Mouse (Mus musculus) liver, embryonic 15.5 days (tissue): ENCODE measurements at regions not wholly inside any gene's neighbourhood (a gene's known extent, or its start where the extent isn't known, plus 50 kb on each side); places are given as distances from the start of the nearest gene placed in this dataset.

Experiments used
- ATAC-seq: fragments of 200-750 bp; cut with Nextera tagmentation; 2 replicates; pipeline ENCODE4 v1.8.0; 2017; ENCODE audit warnings: moderate number of reproducible peaks, mild to moderate bottlenecking, moderate library complexity; ENCODE audit not compliant: insufficient read depth
- H3K27ac ChIP-seq: fragments of 300-500 bp; sonication (generic); replicated peaks from 2 replicates; pipeline ENCODE4 v1.5.1; 2015; ENCODE audit warnings: mild to moderate bottlenecking, inconsistent platforms
- H3K27me3 ChIP-seq: fragments of 300-500 bp; sonication (generic); 2 replicates; pipeline ENCODE4 v1.6.1; 2015; ENCODE audit warnings: mild to moderate bottlenecking, inconsistent platforms
- H3K36me3 ChIP-seq: fragments of 300-500 bp; sonication (generic); replicated peaks from 2 replicates; pipeline ENCODE4 v1.6.1; 2015; ENCODE audit warnings: moderate library complexity, mild to moderate bottlenecking, inconsistent platforms
- H3K4me1 ChIP-seq: fragments of 300-500 bp; sonication (generic); replicated peaks from 2 replicates; pipeline ENCODE4 v1.6.1; 2015; ENCODE audit warnings: inconsistent platforms
- H3K4me2 ChIP-seq: fragments of 300-500 bp; sonication (generic); 2 replicates; pipeline ENCODE4 v1.6.1; 2015; ENCODE audit warnings: moderate library complexity, mild to moderate bottlenecking, inconsistent platforms
- H3K4me3 ChIP-seq: fragments of 300-500 bp; sonication (generic); replicated peaks from 2 replicates; pipeline ENCODE4 v1.5.1; 2015; ENCODE audit warnings: mild to moderate bottlenecking, inconsistent platforms
- H3K9ac ChIP-seq: fragments of 300-500 bp; sonication (generic); 2 replicates; pipeline ENCODE4 v1.6.1; 2015; ENCODE audit warnings: moderate library complexity, mild to moderate bottlenecking, inconsistent platforms
- H3K9me3 ChIP-seq: fragments of 300-500 bp; sonication (generic); replicated peaks from 2 replicates; pipeline ENCODE4 v1.6.1; 2016; ENCODE audit warnings: inconsistent platforms
- WGBS: fragments of 180-500 bp; shearing (Covaris S2); methylation state at CpG from one replicate; pipeline ENCODE4 v1.1.7; 2015; ENCODE audit warnings: mixed read lengths; ENCODE audit not compliant: insufficient replicate concordance; 5-methylcytosine and 5-hydroxymethylcytosine counted together

DNA sequence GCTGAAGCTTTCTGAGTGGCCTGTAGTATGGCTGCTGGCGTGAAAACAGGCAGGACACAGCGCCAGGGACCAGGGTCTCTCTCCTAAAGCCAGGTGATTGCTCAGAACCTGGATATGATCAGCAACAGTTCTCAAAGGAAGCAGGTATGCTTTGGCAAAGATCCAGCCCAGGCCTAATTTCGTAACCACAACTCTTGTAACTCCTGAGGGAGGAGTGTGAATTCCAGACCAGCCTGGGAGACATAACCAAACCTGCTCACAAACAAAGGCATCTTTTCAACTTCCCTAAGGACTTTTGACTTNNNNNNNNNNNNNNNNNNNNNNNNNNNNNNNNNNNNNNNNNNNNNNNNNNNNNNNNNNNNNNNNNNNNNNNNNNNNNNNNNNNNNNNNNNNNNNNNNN is 510.9 kb upstream of the Kdm8 start:
- no peaks in the 10 kb centered on the region for H3K27me3 ChIP-seq
- H3K4me3 ChIP-seq: no peak overlapping the region
- H3K9ac ChIP-seq: no peak overlapping the region
- 0 out of 2 replicates have a peak, but pooled peaks cover 2% of the 10 kb centered on the region for H3K9me3 ChIP-seq
- no peak overlapping the region for H3K27ac ChIP-seq
- 56% methylated on average over 3 of the region's 3 CpGs for WGBS
- H3K4me1 ChIP-seq: no peaks in the 10 kb centered on the region
- ATAC-seq: no peak
- H3K4me2 ChIP-seq: no peak overlapping the region
- no peaks in the 10 kb centered on the region for H3K36me3 ChIP-seq

DNA sequence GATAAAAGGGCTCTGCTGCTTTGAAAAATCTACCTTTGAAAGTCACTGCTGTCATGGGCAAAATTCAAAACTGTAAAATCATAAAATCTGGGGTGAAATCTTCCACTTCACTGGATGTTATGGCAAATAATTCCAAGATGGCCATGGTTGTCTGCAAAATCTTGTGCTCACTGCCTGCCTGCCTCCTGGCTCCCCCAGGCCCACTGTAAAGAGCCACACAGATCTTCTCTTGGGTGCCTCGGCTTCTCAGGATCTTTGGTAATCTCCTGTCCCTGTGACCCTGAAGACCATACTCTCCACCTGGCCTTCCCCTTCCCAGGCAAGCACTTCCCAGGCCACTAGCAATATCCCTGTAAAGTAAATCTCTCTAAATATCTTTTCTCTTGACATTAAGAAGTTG is 505.1 kb upstream of the Kdm8 start:
- Histone ChIP-seq H3K4me1 (no peaks in the 10 kb centered on the region), H3K4me3 (no peak overlapping the region), H3K36me3 (no peaks in the 10 kb centered on the region), H3K27ac (no peak overlapping the region), H3K9me3 (0 out of 2 replicates have a peak, but pooled peaks cover under 1% of the 10 kb centered on the region), H3K4me2 (no peak overlapping the region), H3K9ac (no peak overlapping the region), H3K27me3 (no peaks in the 10 kb centered on the region)
- 47% methylated on average over 1 of the region's 1 CpGs for WGBS
- no peak for ATAC-seq

DNA sequence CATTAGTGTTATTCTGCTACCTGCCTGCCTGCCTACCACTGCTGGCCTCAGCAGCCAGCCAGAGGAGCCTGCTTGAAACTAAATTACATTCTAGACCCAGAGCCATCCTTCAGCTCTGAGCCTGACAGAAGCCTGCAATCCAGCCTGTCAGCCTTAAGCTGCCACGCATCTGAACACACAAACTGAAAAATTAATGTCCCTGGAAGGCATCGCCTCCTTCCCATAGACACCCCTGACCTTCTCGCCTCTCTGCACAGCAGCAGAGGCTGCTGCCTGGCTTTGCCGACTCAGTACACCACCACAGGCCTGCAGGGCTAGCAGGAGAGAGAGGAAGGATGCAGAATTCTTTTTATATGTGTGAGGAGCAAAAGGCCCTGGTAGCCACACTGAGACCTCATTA is 502.9 kb upstream of the Kdm8 start:
- Histone ChIP-seq H3K27me3 (no peaks in the 10 kb centered on the region), H3K27ac (no peak overlapping the region), H3K4me1 (no peaks in the 10 kb centered on the region), H3K9me3 (no peaks in the 10 kb centered on the region), H3K36me3 (no peaks in the 10 kb centered on the region), H3K9ac (no peak overlapping the region), H3K4me2 (no peak overlapping the region), H3K4me3 (no peak overlapping the region)
- 41% methylated on average over 4 of the region's 4 CpGs for whole genome bisulfite sequencing
- no peak for ATAC-seq

- Histone ChIP-seq H3K4me3 (no peak overlapping the region), H3K4me2 (no peak overlapping the region), H3K27ac (no peak overlapping the region), H3K4me1 (no peaks in the 10 kb centered on the region), H3K9me3 (no peaks in the 10 kb centered on the region), H3K36me3 (no peaks in the 10 kb centered on the region), H3K27me3 (no peaks in the 10 kb centered on the region), H3K9ac (no peak overlapping the region)
- WGBS: 18% methylated on average over 1 of the region's 1 CpGs
- ATAC-seq: no peak
Measured at GRCm38 (mm10) chr7:124946424-124946823, 498.1 kb upstream of the Kdm8 start.

- ATAC-seq: no peak
- Histone ChIP-seq H3K27ac (no peak overlapping the region), H3K9ac (no peak overlapping the region)
Measured at GRCm38 (mm10) chr7:124957329-124957728, 487.1 kb upstream of the Kdm8 start.

DNA sequence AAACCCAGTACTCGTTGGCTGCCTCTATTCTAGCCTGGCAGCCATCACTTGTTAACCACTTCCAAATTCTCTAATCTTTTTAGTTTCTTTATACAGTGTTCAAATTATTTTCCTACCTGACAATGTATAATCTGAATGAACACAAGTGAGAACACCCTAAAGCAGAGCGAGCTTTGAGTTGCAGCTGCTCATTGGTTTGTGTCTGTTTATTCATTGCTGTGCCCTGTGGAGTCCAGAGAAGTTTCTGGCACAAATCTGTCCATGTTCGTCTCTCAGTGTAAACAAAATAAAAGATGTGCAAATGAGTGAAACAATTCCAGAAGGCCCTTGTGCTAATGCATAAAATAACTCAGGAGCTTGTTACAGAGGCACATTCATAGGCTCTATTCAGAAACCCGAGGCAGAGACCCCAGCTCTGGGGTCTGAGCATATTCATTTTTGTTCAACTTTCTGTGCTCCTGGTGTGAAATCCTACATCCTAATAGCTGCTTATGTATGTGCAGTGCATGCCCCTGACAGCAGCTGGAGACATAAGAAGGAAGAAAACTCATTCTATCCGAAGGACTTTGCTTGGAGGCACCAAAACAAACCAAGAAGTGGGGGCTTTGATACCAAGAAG is 469.5 kb upstream of the Kdm8 start:
- no peak overlapping the region for H3K4me2 ChIP-seq
- ATAC-seq: no peak
- no peak overlapping the region for H3K9ac ChIP-seq
- H3K27me3 ChIP-seq: no peaks in the 10 kb centered on the region
- no peak overlapping the region for H3K27ac ChIP-seq
- H3K4me1 ChIP-seq: no peaks in the 10 kb centered on the region
- H3K9me3 ChIP-seq: no peaks in the 10 kb centered on the region
- no peaks in the 10 kb centered on the region for H3K36me3 ChIP-seq
- WGBS: 45% methylated on average over 5 of the region's 5 CpGs
- no peak overlapping the region for H3K4me3 ChIP-seq

More at GRCm38 (mm10) chr7:124957329-124957728, 487.1 kb upstream of the Kdm8 start:
- H3K36me3 ChIP-seq: no peaks in the 10 kb centered on the region
- no peak overlapping the region for H3K4me3 ChIP-seq
- no peaks in the 10 kb centered on the region for H3K4me1 ChIP-seq
- no peaks in the 10 kb centered on the region for H3K27me3 ChIP-seq
- no peaks in the 10 kb centered on the region for H3K9me3 ChIP-seq
- H3K4me2 ChIP-seq: no peak overlapping the region
- WGBS: 62% methylated on average over 6 of the region's 6 CpGs

GRCm38 (mm10) chr7:124989456-124989855 is 455.0 kb upstream of the Kdm8 start:
- no peaks in the 10 kb centered on the region for H3K36me3 ChIP-seq
- no peak overlapping the region for H3K9ac ChIP-seq
- no peak overlapping the region for H3K4me2 ChIP-seq
- H3K4me3 ChIP-seq: no peak overlapping the region
- no peaks in the 10 kb centered on the region for H3K27me3 ChIP-seq
- H3K27ac ChIP-seq: no peak overlapping the region
- H3K9me3 ChIP-seq: peaks cover 9% of the 10 kb centered on the region; the same call in 1 of the 2 replicates
- no peak for ATAC-seq
- no peaks in the 10 kb centered on the region for H3K4me1 ChIP-seq
- WGBS: 45% methylated on average over 5 of the region's 5 CpGs

DNA sequence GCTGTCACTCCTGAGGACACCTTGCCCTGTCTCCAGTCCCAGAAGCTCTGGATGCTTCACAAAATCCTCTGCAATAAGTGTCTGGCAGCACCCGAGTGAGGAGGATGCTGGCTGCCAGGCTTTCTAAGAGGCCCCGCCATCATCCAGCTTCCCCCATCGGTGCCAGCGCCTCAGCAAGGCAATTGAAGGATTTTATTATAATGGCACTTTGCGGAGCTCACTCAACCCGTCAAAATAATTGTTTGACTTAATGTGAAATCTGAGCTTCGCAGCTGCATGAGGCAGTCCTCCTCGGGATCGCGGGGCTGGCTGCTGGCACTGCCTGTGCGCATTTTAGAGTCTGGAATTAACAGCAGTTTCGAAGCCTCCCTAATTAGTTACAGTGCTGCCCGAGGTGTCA is 453.8 kb upstream of the Kdm8 start:
- no peaks in the 10 kb centered on the region for H3K36me3 ChIP-seq
- ATAC-seq: no peak
- H3K27ac ChIP-seq: no peak overlapping the region
- 52% methylated on average over 13 of the region's 13 CpGs for WGBS
- H3K4me2 ChIP-seq: no peak overlapping the region
- H3K4me1 ChIP-seq: no peaks in the 10 kb centered on the region
- H3K27me3 ChIP-seq: no peaks in the 10 kb centered on the region
- peaks cover 9% of the 10 kb centered on the region; the same call in 1 of the 2 replicates for H3K9me3 ChIP-seq
- H3K9ac ChIP-seq: no peak overlapping the region
- H3K4me3 ChIP-seq: no peak overlapping the region

- H3K27me3 ChIP-seq: no peaks in the 10 kb centered on the region
Measured at GRCm38 (mm10) chr7:124996538-124996937, 447.9 kb upstream of the Kdm8 start.

DNA sequence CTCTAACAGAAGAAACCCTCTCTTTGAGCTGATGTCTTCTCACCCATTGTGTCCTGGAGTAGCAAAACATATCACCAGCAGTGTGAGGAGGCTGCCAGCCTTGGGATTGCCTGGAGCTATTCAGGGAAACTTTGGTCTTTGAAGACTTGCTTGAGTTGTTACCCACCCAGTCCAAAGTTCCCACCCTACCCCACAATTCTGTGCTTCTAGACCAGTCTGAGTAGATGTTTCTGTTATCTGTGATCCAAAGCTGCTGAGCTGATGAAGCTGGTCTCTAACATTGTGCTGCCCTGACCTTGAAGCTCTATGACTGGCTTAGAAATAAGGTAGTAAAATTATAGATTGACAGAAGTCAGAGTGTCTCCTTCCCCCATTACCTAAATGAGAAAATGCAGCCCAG is 443.8 kb upstream of the Kdm8 start:
- H3K27me3 ChIP-seq: no peaks in the 10 kb centered on the region
- no peak for ATAC-seq
- no peak overlapping the region for H3K27ac ChIP-seq
- H3K4me3 ChIP-seq: no peak overlapping the region
- H3K36me3 ChIP-seq: no peaks in the 10 kb centered on the region
- H3K4me1 ChIP-seq: no peaks in the 10 kb centered on the region
- H3K9me3 ChIP-seq: 0 out of 2 replicates have a peak, but pooled peaks cover 4% of the 10 kb centered on the region
- H3K9ac ChIP-seq: no peak overlapping the region
- no peak overlapping the region for H3K4me2 ChIP-seq

More at GRCm38 (mm10) chr7:124996538-124996937, 447.9 kb upstream of the Kdm8 start:
- Histone ChIP-seq H3K27ac (no peak overlapping the region), H3K9ac (no peak overlapping the region), H3K36me3 (no peaks in the 10 kb centered on the region), H3K4me3 (no peak overlapping the region), H3K4me1 (no peaks in the 10 kb centered on the region), H3K4me2 (no peak overlapping the region), H3K9me3 (peaks cover 4% of the 10 kb centered on the region; the same call in 1 of the 2 replicates)
- ATAC-seq: no peak
- 72% methylated on average over 1 of the region's 1 CpGs for WGBS

- H3K4me1 ChIP-seq: no peaks in the 10 kb centered on the region
- ATAC-seq: no peak
- WGBS: 78% methylated on average over 3 of the region's 3 CpGs
- H3K27me3 ChIP-seq: no peaks in the 10 kb centered on the region
- no peak overlapping the region for H3K4me3 ChIP-seq
- H3K9me3 ChIP-seq: 0 out of 2 replicates have a peak, but pooled peaks cover 3% of the 10 kb centered on the region
- H3K36me3 ChIP-seq: no peaks in the 10 kb centered on the region
- H3K27ac ChIP-seq: no peak overlapping the region
- H3K4me2 ChIP-seq: no peak overlapping the region
- no peak overlapping the region for H3K9ac ChIP-seq
Measured at GRCm38 (mm10) chr7:125005638-125006037, 438.8 kb upstream of the Kdm8 start.

- no peaks in the 10 kb centered on the region for H3K27me3 ChIP-seq
- no peaks in the 10 kb centered on the region for H3K9me3 ChIP-seq
- H3K4me3 ChIP-seq: no peak overlapping the region
- no peak for ATAC-seq
- WGBS: 44% methylated on average over 1 of the region's 1 CpGs
- H3K4me2 ChIP-seq: no peak overlapping the region
- H3K27ac ChIP-seq: no peak overlapping the region
- H3K9ac ChIP-seq: no peak overlapping the region
- H3K4me1 ChIP-seq: no peaks in the 10 kb centered on the region
- H3K36me3 ChIP-seq: no peaks in the 10 kb centered on the region
Measured at GRCm38 (mm10) chr7:125019259-125019658, 425.2 kb upstream of the Kdm8 start.
